Comparison of ENCODE assay signal across 16 mouse cellular contexts in the genomic region with DNA sequence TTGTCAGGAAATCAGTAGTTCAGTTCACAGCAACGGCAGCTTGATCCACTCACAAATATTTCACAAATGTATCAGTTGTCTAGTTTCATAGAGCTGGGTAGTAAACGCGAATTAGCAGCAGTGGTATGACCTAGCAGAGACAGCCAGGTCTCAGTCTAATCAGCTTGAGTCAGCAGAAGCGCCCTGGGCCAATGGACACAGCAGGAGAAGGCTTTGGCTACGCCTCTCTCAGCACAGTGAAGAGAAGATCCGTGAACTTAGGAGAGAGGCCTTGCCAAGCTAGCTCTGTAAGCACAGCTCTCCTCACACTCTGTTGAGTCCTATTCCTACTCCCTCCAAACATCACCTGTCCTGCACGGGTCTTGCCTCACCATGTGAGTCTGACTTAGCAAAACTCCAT.
"Had no signal": no experiment of that assay in that cellular context is flagged by ENCODE, and none has a peak within 500 bp of the region (broad histone marks: within the 10 kb centered on the region; RNA-seq: fewer than 3 reads in every experiment).

No protein-coding gene starts in this region.

- DNase-seq: kidney, adult 11 months; kidney, adult 9 months; layer of hippocampus, adult 9-11 months; liver; lung, adult 18-20 months; lung, postnatal 14 days; midbrain, embryonic 14.5 days; thymus, adult 18-20 months; thymus, postnatal 36 days had no signal

- H3K4me1 ChIP-seq: limb, embryonic 13.5 days; liver, embryonic 12.5 days; liver, embryonic 15.5 days; lung, embryonic 15.5 days had no signal

- ATAC-seq: liver, embryonic 12.5 days had no signal

- H3K27me3 ChIP-seq: limb, embryonic 13.5 days; liver, embryonic 12.5 days; liver, embryonic 15.5 days; lung, embryonic 15.5 days had no signal

- H3K9me3 ChIP-seq: limb, embryonic 10.5 days; liver, embryonic 15.5 days had no signal

- H3K36me3 ChIP-seq: limb, embryonic 10.5 days; limb, embryonic 13.5 days; liver, embryonic 12.5 days; liver, embryonic 15.5 days; lung, embryonic 15.5 days had no signal

- H3K4me2 ChIP-seq: limb, embryonic 13.5 days; liver, embryonic 12.5 days; liver, embryonic 15.5 days; lung, embryonic 15.5 days had no signal

- H3K4me3 ChIP-seq: layer of hippocampus, adult 2 months; limb, embryonic 10.5 days; limb, embryonic 13.5 days; liver, embryonic 12.5 days; liver, embryonic 15.5 days; lung, embryonic 15.5 days had no signal

- H3K9ac ChIP-seq: limb, embryonic 13.5 days; liver, embryonic 12.5 days; liver, embryonic 15.5 days; lung, embryonic 15.5 days had no signal

- H3K27ac ChIP-seq: layer of hippocampus, adult 2 months; limb, embryonic 10.5 days; limb, embryonic 13.5 days; liver, embryonic 12.5 days; liver, embryonic 15.5 days; lung, embryonic 15.5 days; macrophage had no signal
